Mouse (Mus musculus) liver, embryonic 14.5 days (tissue): ENCODE results near the gene Tap1. TPM values are rescaled to one million over a fixed set of nuclear protein-coding genes. Genes with fewer than 3 reads are reported as not detected.

Experiments used
- ATAC-seq: fragments of 200-750 bp; cut with Nextera tagmentation; 2 replicates; pipeline ENCODE4 v1.8.0; 2017; ENCODE audit warnings: moderate number of reproducible peaks, mild to moderate bottlenecking, moderate library complexity; ENCODE audit not compliant: insufficient read depth
- DNase-seq, 3 experiments: peaks; one replicate each; pipeline ENCODE4 v3.0.0-alpha.2; 2012 to 2013; ENCODE audit warnings: low read depth in 3 of 3, low spot score in 3 of 3
- H3K27ac ChIP-seq: fragments of 300-500 bp; sonication (generic); 2 replicates; pipeline ENCODE4 v1.5.1; 2014; ENCODE audit warnings: moderate library complexity, mild to moderate bottlenecking, control low read depth, inconsistent platforms
- H3K27me3 ChIP-seq: fragments of 300-500 bp; sonication (generic); 2 replicates; pipeline ENCODE4 v1.6.1; 2014; ENCODE audit warnings: mild to moderate bottlenecking, low read length, moderate library complexity; ENCODE audit not compliant: control insufficient read depth, insufficient read depth
- H3K36me3 ChIP-seq: fragments of 300-500 bp; sonication (generic); replicated peaks from 2 replicates; pipeline ENCODE4 v1.6.1; 2014; ENCODE audit warnings: low read depth; ENCODE audit not compliant: control insufficient read depth, insufficient read depth
- H3K4me1 ChIP-seq, 2 experiments: fragments of 200-500 bp in 1 of 2; fragments of 300-500 bp in 1 of 2; sonication (generic) in 1 of 2; replicated peaks; 2 replicates each; pipeline ENCODE4 v1.6.1; 2012 to 2014; ENCODE audit warnings: antibody characterized with exemption in 1 of 2, inconsistent platforms in 1 of 2, low read length in 1 of 2; ENCODE audit not compliant: control insufficient read depth in 2 of 2, insufficient read depth in 2 of 2
- H3K4me2 ChIP-seq: fragments of 300-500 bp; sonication (generic); 2 replicates; pipeline ENCODE4 v1.6.1; 2014; ENCODE audit warnings: low read depth, mild to moderate bottlenecking, control low read depth, moderate library complexity
- H3K4me3 ChIP-seq, 2 experiments: fragments of 200-500 bp in 1 of 2; fragments of 300-500 bp in 1 of 2; sonication (generic) in 1 of 2; 2 replicates each; pipeline ENCODE4 v1.5.1; 2012 to 2014; ENCODE audit warnings: low read depth in 2 of 2, low read length in 2 of 2, mild to moderate bottlenecking in 2 of 2, control low read depth in 1 of 2, inconsistent platforms in 1 of 2, moderate library complexity in 1 of 2; ENCODE audit not compliant: insufficient read depth in 1 of 2
- H3K9ac ChIP-seq: fragments of 300-500 bp; sonication (generic); replicated peaks from 2 replicates; pipeline ENCODE4 v1.6.1; 2014; ENCODE audit warnings: mild to moderate bottlenecking, control low read depth, moderate library complexity
- H3K9me3 ChIP-seq: fragments of 300-500 bp; sonication (generic); 2 replicates; pipeline ENCODE4 v1.6.1; 2016; ENCODE audit warnings: low read length, mixed read lengths; ENCODE audit not compliant: control insufficient read depth
- CTCF ChIP-seq: IDR thresholded peaks from 2 replicates; pipeline ENCODE4 v1.5.1; 2016; ENCODE audit warnings: antibody characterized with exemption, low read depth, control low read depth
- EP300 ChIP-seq: IDR thresholded peaks from 2 replicates; pipeline ENCODE4 v1.6.1; 2016; ENCODE audit warnings: antibody characterized with exemption, low read depth
- WGBS: fragments of 180-500 bp; shearing (Covaris S2); extraction: QIAGEN DNeasy Blood & Tissue Kit; methylation state at CpG from one replicate; pipeline ENCODE4 v1.1.7; 2014; ENCODE audit not compliant: insufficient replicate concordance; 5-methylcytosine and 5-hydroxymethylcytosine counted together
- polyA plus RNA-seq, 2 experiments: library from polyadenylated mRNA; depleted of rRNA in 1 of 2; stranded (reverse) in 1 of 2; unstranded in 1 of 2; fragments of >200 nt; fragmentation: Nextera tagmentation in 1 of 2; extraction: Ambion mirVana in 1 of 2; gene quantifications; 2 replicates each; pipeline versions ENCODE4 v1.2.1 to v1.2.3; 2012 to 2014

Gene Tap1
- polyA plus RNA-seq, 2 experiments, result 1.9 to 2.5 TPM

GRCm38 (mm10) chr17:34169279-34169678, 18.1 kb upstream of the Tap1 start:
- ATAC-seq, result no peak
- no peak overlapping the region for H3K9ac ChIP-seq
- no peak for TF ChIP-seq EP300
- peak; percentile 63 for TF ChIP-seq CTCF
- H3K27ac ChIP-seq, result no peak overlapping the region
- no peaks in the 10 kb centered on the region for H3K27me3 ChIP-seq
- no peaks in the 10 kb centered on the region for H3K9me3 ChIP-seq
- no peak for DNase-seq
- H3K4me1 ChIP-seq, result 0 out of 4 replicates have a peak, but pooled peaks cover 0 to 2% of the 10 kb centered on the region in 2 experiments
- H3K36me3 ChIP-seq, result no peaks in the 10 kb centered on the region
- no peak overlapping the region for H3K4me3 ChIP-seq
- WGBS, result 0% methylated on average over 2 of the region's 2 CpGs
- H3K4me2 ChIP-seq, result no peak overlapping the region

- TF ChIP-seq EP300 (no peak), CTCF (no peak)
- WGBS, result 8% methylated on average over 4 of the region's 4 CpGs
- DNase-seq (no peak), ATAC-seq (no peak)
- no peak overlapping the region for H3K9ac ChIP-seq
- no peaks in the 10 kb centered on the region for H3K27me3 ChIP-seq
- H3K4me3 ChIP-seq, result no peak overlapping the region
- H3K27ac ChIP-seq, result no peak overlapping the region
- H3K4me1 ChIP-seq, result no peaks in the 10 kb centered on the region
- no peaks in the 10 kb centered on the region for H3K36me3 ChIP-seq
- no peak overlapping the region for H3K4me2 ChIP-seq
- no peaks in the 10 kb centered on the region for H3K9me3 ChIP-seq
These were observed 16.9 kb upstream of the Tap1 start for GRCm38 (mm10) chr17:34170487-34170876.

- Histone ChIP-seq H3K4me1 (no peaks in the 10 kb centered on the region), H3K4me2 (peak overlapping the region; percentile 28), H3K36me3 (no peaks in the 10 kb centered on the region), H3K9me3 (no peaks in the 10 kb centered on the region), H3K9ac (no peak overlapping the region), H3K27ac (no peak overlapping the region), H3K4me3 (no peak overlapping the region), H3K27me3 (no peaks in the 10 kb centered on the region)
- WGBS, result 11% methylated on average over 13 of the region's 13 CpGs
- TF ChIP-seq EP300 (no peak), CTCF (peak; percentile 90)
- ATAC-seq, result no peak
- DNase-seq, result peak; percentile 48 to 59 (median 49)
These were observed 16.4 kb upstream of the Tap1 start for GRCm38 (mm10) chr17:34170877-34171498.

DNA sequence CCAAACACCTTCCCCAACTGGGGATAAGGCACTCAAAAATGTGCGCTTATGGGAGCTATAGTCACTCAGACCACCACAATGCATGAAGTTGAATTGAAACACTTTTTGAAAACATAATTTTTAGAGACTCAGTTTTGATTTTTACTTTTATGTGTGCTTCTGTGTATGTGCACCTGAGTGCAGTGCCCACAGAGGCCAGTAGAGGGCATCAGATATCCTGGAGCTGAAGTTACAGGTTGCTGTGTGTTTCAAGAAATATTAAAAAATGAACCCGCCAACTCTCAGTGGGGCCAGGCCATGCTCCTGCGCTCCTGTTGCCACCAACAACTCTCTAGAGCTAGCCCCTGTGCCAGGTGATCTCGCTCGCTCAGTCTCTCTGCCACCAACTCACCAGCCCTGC, 14.8 kb upstream of the Tap1 start:
- DNase-seq (no peak), ATAC-seq (no peak)
- no peak for TF ChIP-seq EP300
- TF ChIP-seq CTCF, result peak; percentile 39; the same call in 1 of the 2 replicates
- no peaks in the 10 kb centered on the region for H3K36me3 ChIP-seq
- WGBS, result 77% methylated on average over 5 of the region's 5 CpGs
- no peak overlapping the region for H3K9ac ChIP-seq
- no peak overlapping the region for H3K4me3 ChIP-seq
- no peaks in the 10 kb centered on the region; the same call in 1 of the 2 replicates for H3K9me3 ChIP-seq
- H3K27me3 ChIP-seq, result no peaks in the 10 kb centered on the region
- no peaks in the 10 kb centered on the region for H3K4me1 ChIP-seq
- H3K4me2 ChIP-seq, result no peak overlapping the region
- no peak overlapping the region for H3K27ac ChIP-seq

DNA sequence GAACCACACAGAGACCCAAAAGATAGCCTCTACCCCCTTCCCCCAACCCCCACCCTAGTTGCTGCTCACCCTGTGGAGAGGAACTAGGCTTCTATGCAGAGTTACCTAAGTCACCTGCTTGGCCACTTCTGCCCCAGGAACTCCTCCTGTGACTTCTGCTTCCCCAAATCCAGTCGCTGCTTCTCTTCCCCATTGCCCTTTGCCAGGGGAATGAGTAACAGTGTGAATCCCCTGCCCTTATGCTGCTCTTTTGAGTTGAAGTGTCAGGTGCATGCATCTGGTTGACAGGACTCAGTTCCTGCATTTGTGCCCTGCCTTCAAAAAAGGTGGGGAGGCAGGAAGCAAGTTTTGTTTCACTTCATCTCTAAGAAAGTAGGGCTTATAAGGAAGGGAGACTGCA, 13.3 kb upstream of the Tap1 start:
- Histone ChIP-seq H3K4me1 (no peaks in the 10 kb centered on the region), H3K4me2 (no peak overlapping the region), H3K9me3 (no peaks in the 10 kb centered on the region; the same call in 1 of the 2 replicates), H3K4me3 (no peak overlapping the region), H3K27me3 (no peaks in the 10 kb centered on the region), H3K27ac (no peak overlapping the region), H3K9ac (no peak overlapping the region), H3K36me3 (no peaks in the 10 kb centered on the region)
- 28% methylated on average over 1 of the region's 1 CpGs for WGBS
- TF ChIP-seq EP300, result no peak
- TF ChIP-seq CTCF, result no peak
- DNase-seq (no peak), ATAC-seq (no peak)
